Mouse (Mus musculus): ENCODE data around the gene Dennd2a. TPM values are rescaled to one million over a fixed set of nuclear protein-coding genes. Genes with fewer than 3 reads are reported as not detected.

Dennd2a gene
- total RNA-seq, 4 experiments from 2014 or later = 22.0 to 27.0 (median 23.4) TPM

DNA sequence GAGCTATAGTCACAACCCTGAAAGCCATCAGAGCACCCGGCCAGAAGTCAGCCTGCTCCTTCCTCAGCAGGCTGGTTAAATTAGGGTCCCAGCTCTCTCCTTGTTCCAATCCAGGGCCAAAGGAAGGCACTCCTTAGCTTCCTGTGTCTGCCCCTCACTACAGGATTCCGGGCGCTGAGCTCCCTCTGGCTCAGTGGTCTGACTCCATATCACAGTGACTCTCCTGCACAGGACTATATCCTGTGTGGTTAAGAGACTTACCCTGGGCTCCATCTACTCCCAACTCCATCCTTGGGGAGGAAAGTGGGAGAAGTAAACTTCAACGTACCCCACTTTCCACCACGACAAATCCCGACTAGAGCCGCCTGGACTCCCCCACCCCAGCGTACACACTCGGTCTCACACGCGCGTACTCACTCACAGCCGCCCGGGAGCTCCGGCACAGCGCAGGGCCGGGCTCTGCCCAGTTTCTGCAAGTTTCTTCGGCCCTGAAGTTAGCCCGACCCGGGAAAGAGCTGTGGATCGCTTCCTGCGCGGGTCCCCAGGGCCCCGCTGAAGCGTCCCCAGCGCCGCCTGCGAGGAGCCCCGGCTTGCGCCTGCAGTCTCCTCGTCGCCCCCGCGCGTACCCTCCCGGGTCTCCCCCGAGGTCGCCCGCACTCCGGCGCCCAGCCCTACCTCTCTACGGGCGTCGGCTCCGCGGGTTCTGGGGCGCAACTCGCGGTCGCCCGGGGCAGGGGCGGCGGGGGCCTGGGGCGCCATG, 587 bp downstream of the Dennd2a start:
- no peak for DNase-seq (ENCODE audit: low spot score in 2 of 2)

DNA sequence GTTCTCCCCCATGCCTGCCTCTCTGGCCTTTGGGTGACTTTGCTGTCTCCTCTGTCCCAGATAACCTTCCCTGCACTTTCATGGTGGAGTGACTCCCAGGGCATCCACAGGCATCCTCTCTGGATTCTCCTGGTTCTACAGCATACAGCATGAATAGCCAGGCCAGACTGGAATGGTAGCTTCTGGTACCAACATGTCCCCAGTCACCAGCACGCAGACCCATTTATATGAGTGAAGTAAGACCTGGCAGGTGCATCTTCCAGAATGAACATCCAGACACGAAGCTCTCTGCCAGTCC, 2.1 kb downstream of the Dennd2a start:
- DNase-seq (ENCODE audit: low spot score in 2 of 2) = no peak

DNA sequence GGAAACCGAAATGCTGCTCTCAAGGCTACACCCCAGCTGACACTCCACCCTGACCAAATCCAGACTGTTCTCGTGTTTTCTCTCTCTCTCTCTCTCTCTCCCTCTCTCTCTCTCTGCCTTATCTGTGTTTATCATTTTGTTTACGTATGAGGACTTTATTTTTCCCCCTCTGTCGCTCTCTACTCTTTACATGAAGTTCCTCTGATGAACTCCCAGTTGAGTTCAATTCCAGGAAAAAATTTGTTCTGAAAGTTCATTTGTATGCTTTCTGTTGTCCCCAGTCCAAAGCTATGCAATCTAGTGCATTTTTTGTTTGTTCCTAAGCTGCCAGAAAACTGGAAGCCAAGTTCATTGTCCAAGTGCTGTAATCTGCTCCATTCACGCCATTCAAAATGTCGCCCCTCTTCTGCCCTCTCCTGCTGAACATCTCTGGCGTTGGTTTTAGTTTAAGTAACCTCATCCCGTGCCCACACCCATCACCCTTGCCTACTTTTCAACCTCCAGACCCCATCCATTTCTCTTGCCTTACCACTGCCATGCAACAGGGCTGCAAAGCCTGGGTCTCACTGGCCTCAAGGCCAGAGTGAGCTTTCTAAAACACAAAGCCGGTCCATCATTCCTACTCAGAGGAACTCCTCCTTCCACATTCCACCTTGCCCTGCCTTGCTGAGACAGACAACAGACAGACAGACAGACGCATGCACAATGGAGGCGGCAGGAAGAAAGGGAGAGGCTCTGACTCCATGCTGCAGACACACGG, 2.6 kb downstream of the Dennd2a start:
- no peak for DNase-seq (ENCODE audit: low spot score in 2 of 2)

DNA sequence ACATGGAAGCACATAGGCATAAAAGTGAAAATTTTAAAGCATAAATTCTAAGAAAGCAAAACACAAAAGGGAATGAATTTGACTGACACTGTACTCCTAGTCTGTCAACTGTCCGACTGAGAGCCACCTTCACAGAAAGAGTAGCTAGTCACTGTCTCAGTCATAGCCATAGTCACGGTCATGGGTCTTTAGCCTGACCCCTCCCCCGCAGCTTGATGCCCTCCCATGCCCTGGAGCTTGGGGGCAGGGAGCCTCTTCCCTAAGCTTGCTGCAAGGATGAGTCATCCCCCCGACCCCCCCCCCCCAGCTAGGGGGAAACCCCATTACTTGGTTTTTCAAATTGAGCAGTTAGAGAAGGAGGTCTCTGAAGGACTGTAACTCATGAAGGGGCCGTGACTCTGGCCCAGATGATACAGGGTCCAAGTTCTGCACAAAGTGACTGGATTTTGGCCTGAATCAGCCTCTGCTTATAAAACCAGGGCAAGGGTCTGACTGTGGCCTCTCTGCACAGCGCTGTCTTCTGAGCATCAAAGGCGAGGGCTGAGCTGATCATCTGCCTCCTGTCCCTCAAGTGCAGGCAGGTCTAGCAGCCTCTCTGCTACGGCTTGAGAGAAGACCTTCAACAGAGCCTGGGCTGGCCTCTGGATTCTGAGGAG, 5.6 kb downstream of the Dennd2a start:
- no peak for DNase-seq (ENCODE audit: low spot score in 2 of 2)

DNA sequence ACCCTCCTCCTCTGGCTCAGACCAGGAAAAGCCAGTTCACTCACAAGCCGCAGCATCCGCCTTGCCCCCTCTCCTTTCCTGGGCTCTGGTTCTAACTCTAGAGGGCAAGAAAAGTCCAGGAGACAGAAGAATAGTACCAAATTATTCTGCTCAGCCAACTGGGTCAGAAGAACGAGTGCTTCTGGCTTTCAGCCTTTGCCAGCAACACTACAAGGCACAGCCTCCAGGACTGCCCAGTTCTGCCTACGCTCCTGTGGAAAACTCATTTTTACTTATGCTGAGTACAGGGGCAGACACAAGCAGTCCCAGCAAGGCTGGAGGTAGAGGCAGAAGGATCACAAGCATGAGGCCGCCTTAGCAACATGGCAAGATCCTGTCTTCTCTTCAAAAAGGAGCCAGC, 9.6 kb downstream of the Dennd2a start:
- DNase-seq (ENCODE audit: low spot score in 2 of 2) = no peak

GRCm38 (mm10) chr6:39545474-39545873, 12.2 kb downstream of the Dennd2a start:
- DNase-seq (ENCODE audit: low spot score in 2 of 2) = no peak

GRCm38 (mm10) chr6:39543769-39544420, 13.8 kb downstream of the Dennd2a start:
- no peak for DNase-seq (ENCODE audit: low spot score in 2 of 2)

DNA sequence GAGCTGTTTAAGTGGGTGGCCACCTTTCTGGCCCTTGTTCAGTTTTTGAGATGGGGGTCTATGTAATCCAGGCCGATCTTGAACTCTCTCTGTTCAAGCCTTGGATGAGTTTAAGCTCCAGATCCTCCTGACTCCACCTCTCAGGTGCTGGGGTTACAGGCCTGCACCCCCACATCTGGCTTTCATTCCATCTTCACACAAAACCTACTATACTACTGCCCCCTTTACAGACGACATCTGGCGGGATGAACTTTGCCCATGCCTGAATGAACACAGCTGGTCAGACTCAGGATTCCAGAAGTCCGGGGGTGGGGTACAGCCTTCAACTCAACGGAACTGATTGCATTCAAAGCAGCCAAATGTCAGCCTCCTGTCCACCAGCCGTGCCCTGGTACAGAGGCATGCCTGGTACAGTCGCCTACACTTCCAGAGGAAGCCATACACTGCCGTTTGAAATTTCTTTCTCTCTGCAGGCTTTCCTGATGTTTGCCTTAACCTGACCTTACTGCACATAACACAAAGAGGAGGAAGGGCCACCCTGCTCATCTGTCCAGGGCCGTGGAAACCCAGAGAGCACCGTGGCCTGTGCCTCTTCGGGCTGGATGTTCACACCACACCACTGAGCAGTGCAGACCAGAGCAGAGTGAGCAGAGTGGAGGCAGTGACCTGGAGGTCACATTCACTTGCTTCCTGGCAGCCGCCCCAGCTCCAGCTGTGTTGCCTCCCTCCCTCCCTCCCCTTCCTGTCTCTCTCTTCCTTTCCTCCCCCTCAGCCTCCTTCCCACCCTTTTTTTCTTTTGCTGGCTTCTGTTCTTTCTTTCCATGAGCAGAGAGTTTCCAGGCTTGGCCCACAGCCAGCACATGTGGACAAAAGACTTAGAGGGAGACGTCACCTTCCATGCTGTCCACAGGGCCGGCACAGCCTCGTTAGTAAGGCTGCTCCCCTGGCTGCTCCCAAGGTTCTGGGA, 14.8 kb downstream of the Dennd2a start:
- no peak for DNase-seq (ENCODE audit: low spot score in 2 of 2)

DNA sequence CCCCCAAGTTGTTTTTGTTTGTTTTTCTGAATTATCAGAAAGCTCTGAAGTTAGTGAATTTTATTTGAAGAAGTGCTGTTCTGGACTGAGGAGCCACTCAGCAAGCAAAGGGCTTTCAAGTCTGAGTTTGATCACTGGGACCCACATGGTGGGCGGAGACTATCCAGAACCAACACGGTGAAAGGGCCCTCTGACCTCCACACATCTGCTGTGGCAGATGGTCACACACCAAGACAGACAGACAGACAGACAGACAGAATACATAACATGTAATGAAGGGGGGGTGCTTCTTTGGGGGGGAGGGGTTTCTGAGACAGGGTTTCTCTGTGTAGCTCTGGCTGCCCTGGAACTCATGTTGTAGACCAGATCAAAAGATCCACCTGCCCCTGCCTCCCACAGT, 17.1 kb downstream of the Dennd2a start:
- DNase-seq (ENCODE audit: low spot score in 2 of 2) = no peak

DNA sequence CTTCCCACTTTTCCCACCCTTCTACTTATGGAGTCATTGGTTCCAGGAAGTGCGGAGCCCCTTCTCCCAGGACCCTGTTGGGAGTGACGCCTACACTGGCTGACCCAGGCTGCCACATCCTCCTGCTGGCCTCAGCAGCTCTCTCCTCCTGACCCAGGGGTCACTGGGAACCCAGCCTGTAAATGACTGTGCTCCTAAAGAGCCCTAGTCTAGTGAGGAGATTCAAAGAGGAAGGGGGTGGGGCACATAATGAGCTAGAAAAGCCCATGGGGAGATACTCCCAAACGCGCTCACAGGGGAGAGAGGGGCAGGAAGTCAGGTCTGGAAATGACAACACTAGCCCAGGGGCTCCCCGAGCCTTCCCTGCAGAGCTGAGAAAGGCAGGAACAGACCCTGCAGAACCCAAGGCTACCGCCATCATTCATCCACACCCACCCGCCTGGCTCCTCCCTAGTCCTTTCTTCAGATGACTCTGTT, 17.9 kb downstream of the Dennd2a start:
- DNase-seq (ENCODE audit: low spot score in 2 of 2) = no peak

- DNase-seq (ENCODE audit: low spot score in 2 of 2) = no peak
Measured at GRCm38 (mm10) chr6:39538227-39538626, 19.4 kb downstream of the Dennd2a start.

DNA sequence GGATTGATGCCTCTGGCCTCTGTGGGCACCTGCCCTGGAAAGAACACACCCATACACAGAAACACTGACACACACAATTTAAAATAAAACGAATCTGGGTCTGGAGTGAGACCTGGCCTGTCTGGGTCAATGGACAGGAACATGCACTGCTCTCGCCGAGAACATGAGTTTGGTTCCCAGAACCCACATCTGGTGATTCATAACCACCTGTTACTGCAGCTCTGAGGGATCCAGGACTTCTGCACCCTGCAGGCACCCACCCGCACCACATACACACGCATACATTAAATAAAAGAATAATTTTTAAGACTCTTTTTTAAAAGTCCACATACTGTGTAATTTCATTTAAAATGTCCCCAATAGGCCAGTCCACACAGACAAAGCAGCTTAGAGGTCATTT, 20.4 kb downstream of the Dennd2a start:
- DNase-seq (ENCODE audit: low spot score in 2 of 2) = no peak

- DNase-seq (ENCODE audit: low spot score in 2 of 2) = no peak
Measured at GRCm38 (mm10) chr6:39536621-39537020, 21.0 kb downstream of the Dennd2a start.

DNA sequence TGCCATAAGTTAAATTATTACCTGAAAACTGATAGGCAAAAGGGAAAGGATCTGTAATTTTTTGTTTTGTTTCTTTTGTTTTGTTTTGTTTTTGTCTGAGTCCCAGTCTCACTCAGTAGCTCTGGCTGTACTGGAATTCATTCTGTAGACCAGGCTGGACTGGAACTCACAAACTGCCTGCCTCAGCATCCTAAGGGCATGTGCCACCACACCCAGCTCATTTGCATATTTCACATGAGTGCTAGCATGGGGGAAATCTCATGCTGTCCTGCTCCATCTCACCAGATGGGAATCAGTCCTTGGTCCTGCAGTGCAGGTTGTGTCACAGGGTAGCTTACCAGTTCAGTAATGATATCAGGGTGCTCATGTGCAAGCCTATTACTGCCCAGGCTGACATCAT, 22.7 kb downstream of the Dennd2a start:
- DNase-seq (ENCODE audit: low spot score in 2 of 2) = no peak

- DNase-seq (ENCODE audit: low spot score in 2 of 2) = peak; percentile 45 to 83
Measured at GRCm38 (mm10) chr6:39528671-39529535, 28.8 kb downstream of the Dennd2a start.

- DNase-seq (ENCODE audit: low spot score in 2 of 2) = no peak
Measured at GRCm38 (mm10) chr6:39527811-39528210, 29.9 kb downstream of the Dennd2a start.

DNA sequence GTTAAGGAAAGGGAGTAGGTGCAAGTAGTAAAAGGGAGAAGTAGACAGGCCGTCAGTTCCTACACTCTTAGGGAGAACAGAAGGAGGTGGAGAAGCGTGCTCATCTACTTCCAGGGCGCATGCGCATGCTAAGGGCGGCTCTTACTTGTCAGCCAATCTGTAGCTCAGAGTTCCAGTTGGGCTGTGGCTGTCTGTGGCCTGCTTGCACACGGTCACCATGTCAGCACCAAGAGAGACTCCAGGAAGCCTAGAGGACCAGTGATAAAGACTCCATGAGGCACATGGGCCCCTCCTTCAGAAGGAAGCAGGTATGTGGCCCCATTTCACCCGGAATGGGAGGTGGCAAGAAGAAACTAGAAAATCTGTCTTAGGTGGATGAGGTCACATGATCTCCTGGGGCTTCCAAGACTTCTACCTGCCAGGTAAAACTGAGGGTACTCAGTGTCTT, 30.3 kb downstream of the Dennd2a start:
- peak in 1 of 2 experiments; percentile 33 for DNase-seq (ENCODE audit: low spot score in 2 of 2)

DNA sequence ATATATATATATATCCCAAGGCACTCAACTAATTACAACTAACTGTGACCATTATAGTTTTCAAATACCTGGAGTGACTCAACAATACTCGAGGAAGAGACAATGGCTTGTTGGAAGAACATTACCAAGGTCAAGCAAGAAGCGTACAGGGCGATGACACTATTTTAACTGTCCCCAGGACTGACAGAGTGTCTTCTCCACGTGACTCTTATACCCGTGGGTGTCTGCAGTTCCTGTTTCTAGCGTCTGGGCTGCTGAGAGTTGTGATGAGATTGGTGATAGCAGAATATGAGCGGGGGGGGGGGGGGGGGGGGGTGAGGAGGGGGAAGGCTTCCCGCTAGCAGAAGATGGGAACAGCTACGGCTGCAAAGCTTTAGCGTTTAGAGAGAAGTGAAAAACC, 30.9 kb downstream of the Dennd2a start:
- no peak for DNase-seq (ENCODE audit: low spot score in 2 of 2)

DNA sequence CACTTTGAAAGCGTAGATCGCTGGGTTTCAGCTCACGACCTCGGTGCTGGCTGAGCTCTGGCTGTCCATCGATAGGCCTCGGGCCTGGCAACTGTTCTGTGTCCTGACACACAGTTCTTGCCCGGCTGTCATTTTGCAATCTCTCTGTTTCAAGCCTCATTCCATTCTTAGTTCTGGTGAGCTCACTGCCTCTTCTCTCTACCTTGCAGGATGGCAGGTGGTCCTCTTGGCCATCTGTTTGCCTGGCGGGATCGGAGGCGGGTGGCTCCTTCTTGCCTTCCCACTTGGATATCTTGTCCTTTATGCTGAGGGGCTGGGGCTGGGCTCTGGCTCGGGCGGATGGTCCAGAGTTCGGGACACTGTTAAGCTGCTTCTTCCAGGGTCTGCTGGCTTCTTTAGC, 34.5 kb downstream of the Dennd2a start:
- no peak for DNase-seq (ENCODE audit: low spot score in 2 of 2)

DNA sequence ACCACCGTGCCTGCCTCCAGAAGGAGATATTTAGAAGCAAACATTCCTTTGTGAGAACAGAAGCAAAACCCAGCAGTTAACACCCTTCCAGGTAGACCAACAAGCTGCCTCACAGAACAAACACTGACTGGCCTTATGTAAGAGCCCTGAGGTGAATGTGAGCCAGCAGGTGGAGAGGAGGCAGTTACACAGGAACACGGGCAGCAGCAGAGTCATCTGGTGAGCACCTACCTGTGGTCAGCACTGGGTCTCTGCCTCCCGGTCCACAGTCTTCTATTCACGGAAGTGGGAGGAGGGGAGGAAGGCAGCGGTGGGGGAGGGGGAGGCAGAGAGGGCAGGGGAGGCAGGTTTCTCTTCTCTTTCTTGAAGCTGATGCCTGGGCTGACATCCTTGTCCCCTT, 35.2 kb downstream of the Dennd2a start:
- DNase-seq (ENCODE audit: low spot score in 2 of 2) = no peak

All from left cerebral cortex, adult 8-10 months (tissue).